Mouse (Mus musculus): ENCODE results near the gene Tbx20. TPM values are rescaled to one million over a fixed set of nuclear protein-coding genes. Genes with fewer than 3 reads are reported as not detected.

Gene Tbx20
- total and polyA plus RNA-seq, 2 experiments from 2014 or later = 0.01 to 0.33 TPM

- Histone ChIP-seq H3K4me3 (ENCODE audit: low read depth, low read length) (peak overlapping the region; percentile 28), H3K9ac (replicated peaks; ENCODE audit: low read length, poor library complexity, severe bottlenecking) (no peak overlapping the region), H3K27ac (ENCODE audit: low read depth, low read length) (no peak overlapping the region), H3K4me1 (ENCODE audit: insufficient read depth, low read length) (peaks cover 3% of the 10 kb centered on the region; the same call in 1 of the 2 replicates), H3K9me3 (ENCODE audit: low read length) (no peaks in the 10 kb centered on the region), H3K4me2 (ENCODE audit: low read depth, low read length, poor library complexity, severe bottlenecking) (peak overlapping the region; percentile 44), H3K27me3 (ENCODE audit: insufficient read depth, low read length) (peaks cover 58% of the 10 kb centered on the region), H3K36me3 (ENCODE audit: insufficient read depth, low read length) (no peaks in the 10 kb centered on the region)
- no peak for TF ChIP-seq CTCF (IDR thresholded peaks at IDR 0.05)
- DNase-seq (ENCODE audit: low spot score) = no peak
- peak; percentile 42; the same call in 1 of the 2 replicates for ATAC-seq (ENCODE audit: low FRiP score)
- under 1% methylated on average over 32 of the region's 32 CpGs for WGBS
These were observed 6.9 kb upstream of the Tbx20 start for GRCm38 (mm10) chr9:24780929-24781441.

GRCm38 (mm10) chr9:24780391-24780928 lies 6.4 kb upstream of the Tbx20 start:
- Histone ChIP-seq H3K27ac (ENCODE audit: low read depth, low read length) (no peak overlapping the region), H3K4me1 (ENCODE audit: insufficient read depth, low read length) (peaks cover 3% of the 10 kb centered on the region; the same call in 1 of the 2 replicates), H3K9me3 (ENCODE audit: low read length) (no peaks in the 10 kb centered on the region), H3K27me3 (ENCODE audit: insufficient read depth, low read length) (peaks cover 62% of the 10 kb centered on the region), H3K9ac (replicated peaks; ENCODE audit: low read length, poor library complexity, severe bottlenecking) (no peak overlapping the region), H3K4me3 (ENCODE audit: low read depth, low read length) (peak overlapping the region; percentile 28; the same call in 1 of the 2 replicates), H3K36me3 (ENCODE audit: insufficient read depth, low read length) (no peaks in the 10 kb centered on the region), H3K4me2 (ENCODE audit: low read depth, low read length, poor library complexity, severe bottlenecking) (peak overlapping the region; percentile 44)
- no peak for TF ChIP-seq CTCF (IDR thresholded peaks at IDR 0.05)
- no peak for DNase-seq (ENCODE audit: low spot score)
- WGBS = 3% methylated on average over 20 of the region's 22 CpGs
- no peak for ATAC-seq (ENCODE audit: low FRiP score)

GRCm38 (mm10) chr9:24779975-24780374 lies 5.9 kb upstream of the Tbx20 start:
- 6% methylated on average over 3 of the region's 3 CpGs for WGBS
- Histone ChIP-seq H3K9ac (replicated peaks; ENCODE audit: low read length, poor library complexity, severe bottlenecking) (no peak overlapping the region), H3K27me3 (ENCODE audit: insufficient read depth, low read length) (peaks cover 66% of the 10 kb centered on the region), H3K27ac (ENCODE audit: low read depth, low read length) (no peak overlapping the region), H3K9me3 (ENCODE audit: low read length) (no peaks in the 10 kb centered on the region), H3K4me2 (ENCODE audit: low read depth, low read length, poor library complexity, severe bottlenecking) (no peak overlapping the region), H3K36me3 (ENCODE audit: insufficient read depth, low read length) (no peaks in the 10 kb centered on the region), H3K4me1 (ENCODE audit: insufficient read depth, low read length) (peaks cover 3% of the 10 kb centered on the region; the same call in 1 of the 2 replicates), H3K4me3 (ENCODE audit: low read depth, low read length) (no peak overlapping the region)
- DNase-seq (ENCODE audit: low spot score) (no peak), ATAC-seq (ENCODE audit: low FRiP score) (no peak)
- TF ChIP-seq CTCF (IDR thresholded peaks at IDR 0.05) = no peak

GRCm38 (mm10) chr9:24778571-24778970 lies 4.5 kb upstream of the Tbx20 start:
- Histone ChIP-seq H3K36me3 (ENCODE audit: insufficient read depth, low read length) (no peaks in the 10 kb centered on the region), H3K27ac (ENCODE audit: low read depth, low read length) (no peak overlapping the region), H3K4me3 (ENCODE audit: low read depth, low read length) (no peak overlapping the region), H3K4me1 (ENCODE audit: insufficient read depth, low read length) (peaks cover 3% of the 10 kb centered on the region; the same call in 1 of the 2 replicates), H3K9ac (replicated peaks; ENCODE audit: low read length, poor library complexity, severe bottlenecking) (no peak overlapping the region), H3K4me2 (ENCODE audit: low read depth, low read length, poor library complexity, severe bottlenecking) (no peak overlapping the region), H3K9me3 (ENCODE audit: low read length) (no peaks in the 10 kb centered on the region), H3K27me3 (ENCODE audit: insufficient read depth, low read length) (peaks cover 77% of the 10 kb centered on the region)
- DNase-seq (ENCODE audit: low spot score) (no peak), ATAC-seq (ENCODE audit: low FRiP score) (no peak)
- no peak for TF ChIP-seq CTCF (IDR thresholded peaks at IDR 0.05)
- 4% methylated on average over 14 of the region's 14 CpGs for WGBS

- TF ChIP-seq CTCF (IDR thresholded peaks at IDR 0.05) = no peak
- no peaks in the 10 kb centered on the region for H3K36me3 ChIP-seq (ENCODE audit: insufficient read depth, low read length)
- H3K4me2 ChIP-seq (ENCODE audit: low read depth, low read length, poor library complexity, severe bottlenecking) = no peak overlapping the region
- H3K27me3 ChIP-seq (ENCODE audit: insufficient read depth, low read length) = peaks cover 79% of the 10 kb centered on the region
- 1% methylated on average over 14 of the region's 14 CpGs for WGBS
- DNase-seq (ENCODE audit: low spot score) (no peak), ATAC-seq (ENCODE audit: low FRiP score) (no peak)
- no peak overlapping the region for H3K27ac ChIP-seq (ENCODE audit: low read depth, low read length)
- no peaks in the 10 kb centered on the region for H3K9me3 ChIP-seq (ENCODE audit: low read length)
- peaks cover 3% of the 10 kb centered on the region; the same call in 1 of the 2 replicates for H3K4me1 ChIP-seq (ENCODE audit: insufficient read depth, low read length)
- H3K4me3 ChIP-seq (ENCODE audit: low read depth, low read length) = no peak overlapping the region
- H3K9ac ChIP-seq (replicated peaks; ENCODE audit: low read length, poor library complexity, severe bottlenecking) = no peak overlapping the region
These were observed 3.9 kb upstream of the Tbx20 start for GRCm38 (mm10) chr9:24777961-24778360.

- no peaks in the 10 kb centered on the region for H3K36me3 ChIP-seq (ENCODE audit: insufficient read depth, low read length)
These were observed 3.2 kb upstream of the Tbx20 start for GRCm38 (mm10) chr9:24777176-24777895.

More at GRCm38 (mm10) chr9:24777176-24777895, 3.2 kb upstream of the Tbx20 start:
- H3K4me1 ChIP-seq (ENCODE audit: insufficient read depth, low read length) = peaks cover 3% of the 10 kb centered on the region; the same call in 1 of the 2 replicates
- no peak overlapping the region for H3K9ac ChIP-seq (replicated peaks; ENCODE audit: low read length, poor library complexity, severe bottlenecking)
- ATAC-seq (ENCODE audit: low FRiP score) (no peak), DNase-seq (ENCODE audit: low spot score) (no peak)
- WGBS = 2% methylated on average over 37 of the region's 37 CpGs
- no peak overlapping the region for H3K4me2 ChIP-seq (ENCODE audit: low read depth, low read length, poor library complexity, severe bottlenecking)
- no peak for TF ChIP-seq CTCF (IDR thresholded peaks at IDR 0.05)
- peaks cover 80% of the 10 kb centered on the region for H3K27me3 ChIP-seq (ENCODE audit: insufficient read depth, low read length)
- H3K9me3 ChIP-seq (ENCODE audit: low read length) = no peaks in the 10 kb centered on the region
- no peak overlapping the region for H3K27ac ChIP-seq (ENCODE audit: low read depth, low read length)
- no peak overlapping the region for H3K4me3 ChIP-seq (ENCODE audit: low read depth, low read length)

All from midbrain, postnatal 0 days (tissue).